Mouse (Mus musculus): ENCODE data around the gene Arvcf.

DNA sequence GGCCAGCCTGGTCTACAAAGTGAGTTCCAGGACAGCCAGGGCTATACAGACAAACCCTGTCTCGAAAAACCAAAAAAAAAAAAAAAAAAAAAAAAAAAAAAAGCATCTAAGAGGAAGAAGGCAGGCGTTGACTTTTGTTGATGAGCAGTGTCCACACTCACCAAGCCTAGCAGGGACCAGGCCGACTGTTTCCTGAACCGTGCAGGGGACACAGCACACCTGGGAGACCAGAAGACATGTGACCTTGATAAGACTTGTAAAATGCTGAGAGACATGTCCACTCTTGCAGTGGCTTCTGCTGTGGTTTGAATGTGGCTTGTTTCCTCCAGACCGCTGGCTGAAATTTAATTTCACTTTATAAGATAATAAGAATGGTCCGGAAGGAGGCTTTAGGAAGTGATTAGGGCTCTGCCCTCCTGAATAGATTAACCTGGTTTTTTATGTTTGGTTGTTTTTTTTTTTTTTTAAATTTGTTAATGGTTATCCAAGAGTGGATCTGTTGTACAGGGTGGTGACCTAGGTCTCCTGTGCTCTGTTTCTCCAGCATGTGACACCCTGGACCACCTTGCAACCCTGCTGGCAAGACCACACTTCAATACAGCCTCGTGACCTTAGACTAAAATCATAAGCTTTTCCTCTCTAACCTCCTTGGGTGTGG lies 28.4 kb downstream of the Arvcf start:
- TF ChIP-seq CTCF (IDR thresholded peaks at IDR 0.05; ENCODE audit: extremely low read depth, insufficient read depth, insufficient read length, insufficient replicate concordance) = no peak
- no peak for TF ChIP-seq POLR2A (IDR thresholded peaks at IDR 0.05; ENCODE audit: low read depth, low read length)
